Mouse (Mus musculus) induced T-regulatory cell, adult 2 months (primary cell): ENCODE data around the gene Cst7.

ENCODE experiments used
- DNase-seq: peaks from one replicate; pipeline ENCODE4 v3.0.0-alpha.2; 2012; ENCODE audit warnings: low read depth

Cst7 gene

DNA sequence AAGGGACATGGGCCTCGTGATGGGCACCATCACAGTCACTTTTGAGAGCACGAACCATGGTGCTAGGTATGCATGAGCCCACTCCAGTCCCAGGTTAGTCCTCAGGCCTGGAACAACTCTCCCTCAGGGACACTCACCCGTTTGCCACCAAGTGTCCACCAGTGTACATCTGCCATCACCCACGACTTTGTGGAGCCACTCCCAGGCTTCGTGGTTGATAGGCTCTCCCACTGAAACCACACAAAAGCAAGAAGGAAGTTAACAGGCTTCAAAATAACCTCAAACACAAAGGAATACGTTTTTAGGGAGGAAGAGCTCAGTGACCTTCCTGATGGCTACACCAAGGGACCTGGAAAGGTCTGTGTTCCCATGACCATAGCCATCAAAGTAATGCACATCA is 56.9 kb downstream of the Cst7 start:
- DNase-seq = no peak
